Mouse (Mus musculus) lung, postnatal 4 days (tissue): ENCODE data around the gene Slc25a30.
A peak's percentile ranks its signal among the peaks of the same experiment; 100 is the strongest.
"Not testable (repeated sequence)": the region's sequence is repeated elsewhere in the genome, so short reads cannot be mapped to it uniquely, and the experiment has no call there.

Experiments
- DNase-seq, 2 experiments: peaks; one replicate each; pipeline ENCODE4 v3.0.0; 2021

Gene Slc25a30

GRCm38 (mm10) chr14:75786868-75787793 lies at the start of gene Slc25a30:
Gene Slc25a30 (minus strand): TSS chr14:75787037.
- peak; percentile 97 to 98 for DNase-seq

GRCm38 (mm10) chr14:75836579-75836978 lies 49.7 kb upstream of the Slc25a30 start:
- no peak for DNase-seq

GRCm38 (mm10) chr14:75834739-75835381 lies 48.0 kb upstream of the Slc25a30 start:
- peak; percentile 81 for DNase-seq

GRCm38 (mm10) chr14:75834251-75834738 lies 47.5 kb upstream of the Slc25a30 start:
- peak; percentile 77 to 79 for DNase-seq

GRCm38 (mm10) chr14:75833546-75834250 lies 46.9 kb upstream of the Slc25a30 start:
- peak; percentile 33 to 38 for DNase-seq

- DNase-seq, result no peak
These were observed 46.1 kb upstream of the Slc25a30 start for GRCm38 (mm10) chr14:75832982-75833381.

GRCm38 (mm10) chr14:75832031-75832430 lies 45.2 kb upstream of the Slc25a30 start:
- DNase-seq, result peak in 1 of 2 experiments; percentile 25

GRCm38 (mm10) chr14:75829817-75830216 lies 43.0 kb upstream of the Slc25a30 start:
- DNase-seq, result not testable (repeated sequence)

- peak; percentile 84 to 91 for DNase-seq
These were observed 42.3 kb upstream of the Slc25a30 start for GRCm38 (mm10) chr14:75828866-75829806.

GRCm38 (mm10) chr14:75828221-75828620 lies 41.4 kb upstream of the Slc25a30 start:
- peak in 1 of 2 experiments; percentile 28 for DNase-seq

- DNase-seq, result no peak
These were observed 40.1 kb upstream of the Slc25a30 start for GRCm38 (mm10) chr14:75826851-75827410.

GRCm38 (mm10) chr14:75820007-75820406 lies 33.2 kb upstream of the Slc25a30 start:
- peak; percentile 16 to 46 for DNase-seq

- no peak for DNase-seq
These were observed 32.5 kb upstream of the Slc25a30 start for GRCm38 (mm10) chr14:75819341-75819740.

- DNase-seq, result no peak
These were observed 31.7 kb upstream of the Slc25a30 start for GRCm38 (mm10) chr14:75818528-75818927.

- DNase-seq, result no peak
These were observed 23.1 kb upstream of the Slc25a30 start for GRCm38 (mm10) chr14:75809931-75810330.

- peak in 1 of 2 experiments; percentile 45 for DNase-seq
These were observed 21.0 kb upstream of the Slc25a30 start for GRCm38 (mm10) chr14:75807800-75808199.

GRCm38 (mm10) chr14:75797769-75798386 lies 11.0 kb upstream of the Slc25a30 start:
- no peak for DNase-seq

- no peak for DNase-seq
These were observed 9.1 kb upstream of the Slc25a30 start for GRCm38 (mm10) chr14:75795918-75796317.

- no peak for DNase-seq
These were observed 7.9 kb upstream of the Slc25a30 start for GRCm38 (mm10) chr14:75794726-75795125.

GRCm38 (mm10) chr14:75794324-75794723 lies 7.5 kb upstream of the Slc25a30 start:
- DNase-seq, result no peak

GRCm38 (mm10) chr14:75793110-75793509 lies 6.3 kb upstream of the Slc25a30 start:
- no peak for DNase-seq
